Mouse (Mus musculus) common myeloid progenitor, adult 5-6 weeks (primary cell): ENCODE measurements around the gene Tmem132d. TPM values are rescaled to one million over a fixed set of nuclear protein-coding genes. Genes with fewer than 3 reads are reported as not detected.

Experiments
- ATAC-seq: replicated peaks from 2 replicates; pipeline ENCODE4 v1.8.0; 2016; ENCODE audit warnings: low read depth, mild to moderate bottlenecking, moderate TSS enrichment, inconsistent platforms; ENCODE audit not compliant: poor library complexity, severe bottlenecking
- total RNA-seq: library from RNA; stranded (forward); fragments of 200-1000, 187-1606 nt; gene quantifications from 2 replicates; pipeline ENCODE4 v1.2.3, GENCODE M21; 2017

Gene Tmem132d
- total RNA-seq, 1 experiment from 2014 or later, result not detected

GRCm38 (mm10) chr5:128236638-128237335 is 196.1 kb downstream of the Tmem132d start:
- ATAC-seq, result no peak

GRCm38 (mm10) chr5:128235611-128236010 is 197.3 kb downstream of the Tmem132d start:
- ATAC-seq, result no peak

- ATAC-seq, result no peak
Observed at GRCm38 (mm10) chr5:128233101-128233500, 199.8 kb downstream of the Tmem132d start.

- no peak for ATAC-seq
Observed at GRCm38 (mm10) chr5:128218281-128218680, 214.6 kb downstream of the Tmem132d start.

- no peak for ATAC-seq
Observed at GRCm38 (mm10) chr5:128211125-128211524, 221.8 kb downstream of the Tmem132d start.

- ATAC-seq, result no peak
Observed at GRCm38 (mm10) chr5:128205716-128206115, 227.2 kb downstream of the Tmem132d start.

GRCm38 (mm10) chr5:128204685-128205320 is 228.1 kb downstream of the Tmem132d start:
- no peak for ATAC-seq

GRCm38 (mm10) chr5:128203879-128204581 is 228.8 kb downstream of the Tmem132d start:
- ATAC-seq, result no peak

- no peak for ATAC-seq
Observed at GRCm38 (mm10) chr5:128194106-128194505, 238.8 kb downstream of the Tmem132d start.

GRCm38 (mm10) chr5:128192485-128193055 is 240.3 kb downstream of the Tmem132d start:
- no peak for ATAC-seq

- ATAC-seq, result no peak
Observed at GRCm38 (mm10) chr5:128191710-128192109, 241.2 kb downstream of the Tmem132d start.

- no peak for ATAC-seq
Observed at GRCm38 (mm10) chr5:128190243-128190820, 242.5 kb downstream of the Tmem132d start.

GRCm38 (mm10) chr5:128176234-128176633 is 256.6 kb downstream of the Tmem132d start:
- no peak for ATAC-seq

GRCm38 (mm10) chr5:128158901-128159675 is 273.8 kb downstream of the Tmem132d start:
- ATAC-seq, result no peak

- no peak for ATAC-seq
Observed at GRCm38 (mm10) chr5:128151461-128151860, 281.4 kb downstream of the Tmem132d start.

- no peak for ATAC-seq
Observed at GRCm38 (mm10) chr5:128146901-128147645, 285.8 kb downstream of the Tmem132d start.

GRCm38 (mm10) chr5:128144799-128145198 is 288.1 kb downstream of the Tmem132d start:
- ATAC-seq, result no peak

- peak; percentile 97 for ATAC-seq
Observed at GRCm38 (mm10) chr5:128136818-128137217, 296.1 kb downstream of the Tmem132d start.

- 0 out of 2 replicates have a peak, but pooled peaks have one; percentile 39 for ATAC-seq
Observed at GRCm38 (mm10) chr5:128122656-128123055, 310.2 kb downstream of the Tmem132d start.
